Mouse (Mus musculus): ENCODE measurements around the gene Sfmbt1.

DNA sequence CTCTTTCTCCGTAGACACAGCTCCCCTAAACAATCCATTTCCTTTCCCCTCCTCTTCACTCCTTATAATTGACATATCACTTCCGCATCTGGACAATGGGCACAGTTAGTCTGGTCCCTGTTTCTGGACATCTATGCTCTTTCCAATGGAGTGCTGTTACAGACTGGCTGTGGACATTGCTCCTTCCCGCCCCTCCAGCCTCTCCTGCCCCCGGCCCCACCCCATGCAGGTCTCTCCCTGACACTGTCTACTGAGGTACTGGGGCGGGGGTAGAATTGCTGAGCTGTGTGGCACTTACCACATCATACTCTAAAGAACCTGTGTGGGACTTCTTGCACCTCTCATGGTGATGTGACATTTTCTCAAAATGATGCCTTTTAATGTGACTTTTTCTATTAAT is 11.6 kb upstream of the Sfmbt1 start:
- no peak for TF ChIP-seq GATA1 (IDR thresholded peaks at IDR 0.05; ENCODE audit: borderline replicate concordance, low read length)
- TF ChIP-seq FLI1 (IDR thresholded peaks at IDR 0.05; ENCODE audit: low read length), result no peak
